Mouse (Mus musculus) frontal cortex, postnatal 14 days (tissue): Measurements from ENCODE around the gene Znfx1.
A peak's percentile ranks its signal among the peaks of the same experiment; 100 is the strongest.

Experiments
- DNase-seq, 2 experiments: peaks; one replicate each; pipeline ENCODE4 v3.0.0; 2022; ENCODE audit warnings: low spot score in 2 of 2

Gene Znfx1

DNA sequence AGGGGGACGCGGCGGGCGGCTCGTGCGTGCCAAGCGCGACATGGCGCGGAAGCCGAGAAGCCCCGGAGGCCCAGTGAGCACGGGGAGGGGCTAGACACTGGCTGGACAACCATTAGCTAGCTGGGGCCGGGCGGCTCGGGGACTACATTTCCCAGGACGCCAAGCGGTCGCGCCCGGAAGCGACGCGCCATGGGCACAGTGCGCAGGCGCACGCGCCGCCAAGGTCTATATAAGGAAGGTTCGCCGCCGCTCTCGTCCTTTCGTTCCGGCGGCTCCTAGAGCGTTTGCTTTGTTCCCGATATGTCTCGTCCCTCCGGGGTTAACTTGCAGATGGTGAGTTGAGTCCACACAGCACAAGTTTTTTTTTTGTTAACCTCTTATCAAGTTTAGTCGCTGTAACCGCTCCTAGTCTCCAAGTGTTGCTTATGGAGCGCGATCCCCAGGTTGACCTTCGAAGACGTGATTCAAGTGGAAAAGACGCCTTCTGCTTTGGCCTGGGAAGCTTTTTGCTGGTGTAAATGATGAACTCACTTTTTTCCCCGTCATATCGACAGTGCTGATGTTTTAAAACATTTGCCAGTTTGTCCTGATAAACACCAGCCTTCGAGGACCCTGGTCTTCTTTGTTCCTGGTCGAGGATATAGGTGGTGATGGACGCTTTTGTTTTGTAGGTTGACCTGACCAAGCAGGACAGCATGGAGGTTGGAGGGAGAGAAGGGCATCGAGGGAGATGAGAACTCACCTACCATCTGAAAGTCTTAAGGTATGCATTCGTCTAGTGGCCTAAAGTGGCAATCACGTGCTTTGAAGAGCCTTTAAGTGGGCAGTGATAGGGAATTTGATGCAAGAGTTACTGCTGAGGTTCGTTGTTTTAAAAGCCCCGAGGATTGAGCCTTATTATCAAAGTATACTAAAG is at the start of gene Znfx1:
Gene Znfx1 (minus strand): TSS at position 51 of the 916 bp plus-strand sequence.
- DNase-seq = peak; percentile 93 to 97

DNA sequence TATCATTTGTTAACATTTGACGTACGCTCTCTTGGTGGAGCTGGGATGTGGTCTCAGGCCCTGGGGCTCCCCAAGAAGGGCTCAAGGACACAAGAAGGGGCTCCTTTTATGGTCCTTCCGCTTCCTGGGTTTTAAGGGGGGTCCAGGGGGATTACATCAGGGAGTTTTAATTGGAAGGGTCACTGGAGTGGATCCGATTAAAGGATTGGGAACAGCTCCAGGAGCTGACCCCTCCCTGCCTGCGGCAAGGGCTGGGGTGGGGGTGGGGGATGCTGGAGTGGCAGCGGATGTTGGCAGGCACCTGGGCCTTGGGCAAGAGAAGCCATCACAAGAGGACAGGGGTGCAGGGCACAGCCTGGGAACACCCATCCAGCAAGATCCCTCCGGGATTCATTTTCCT is 49.4 kb upstream of the Znfx1 start:
- no peak for DNase-seq

DNA sequence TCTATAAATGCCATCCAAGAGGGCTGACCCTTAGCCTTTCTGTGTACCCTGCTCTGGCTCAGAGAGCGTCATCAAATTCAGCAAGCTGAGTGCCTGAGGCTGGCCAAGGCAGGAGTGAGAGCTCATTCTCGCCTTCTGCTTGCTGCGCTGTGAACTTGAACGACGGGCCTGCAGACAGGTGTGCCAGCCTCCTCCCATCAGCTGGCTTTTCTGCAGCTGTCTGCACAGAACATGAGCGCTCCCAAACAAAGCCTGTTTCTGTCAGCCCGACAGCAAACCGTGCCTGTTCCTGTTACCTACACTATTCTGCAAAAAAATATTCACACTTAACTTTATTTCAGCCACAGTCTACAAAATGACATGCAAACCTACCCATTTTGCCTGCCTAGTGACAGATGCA is 46.7 kb upstream of the Znfx1 start:
- no peak for DNase-seq

DNA sequence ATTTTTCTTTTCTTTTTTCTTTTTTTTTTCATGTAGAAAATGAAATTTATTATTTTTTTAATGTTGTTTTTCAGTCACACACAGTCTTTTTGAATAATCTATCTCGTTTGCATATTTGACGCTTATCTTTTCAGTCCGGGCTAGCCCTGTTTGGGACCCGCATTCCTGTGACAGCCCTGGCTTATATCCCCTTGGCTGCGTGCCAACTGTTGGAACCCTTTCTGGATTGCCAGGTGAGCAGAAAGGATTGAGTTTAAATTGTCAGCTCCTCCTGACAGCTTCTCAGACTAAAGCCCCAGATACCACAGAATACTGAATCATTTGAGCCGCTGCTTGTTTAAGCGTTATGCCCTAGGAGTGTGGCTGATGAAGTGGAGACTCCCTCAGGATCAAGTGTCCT is 40.7 kb upstream of the Znfx1 start:
- DNase-seq = no peak

DNA sequence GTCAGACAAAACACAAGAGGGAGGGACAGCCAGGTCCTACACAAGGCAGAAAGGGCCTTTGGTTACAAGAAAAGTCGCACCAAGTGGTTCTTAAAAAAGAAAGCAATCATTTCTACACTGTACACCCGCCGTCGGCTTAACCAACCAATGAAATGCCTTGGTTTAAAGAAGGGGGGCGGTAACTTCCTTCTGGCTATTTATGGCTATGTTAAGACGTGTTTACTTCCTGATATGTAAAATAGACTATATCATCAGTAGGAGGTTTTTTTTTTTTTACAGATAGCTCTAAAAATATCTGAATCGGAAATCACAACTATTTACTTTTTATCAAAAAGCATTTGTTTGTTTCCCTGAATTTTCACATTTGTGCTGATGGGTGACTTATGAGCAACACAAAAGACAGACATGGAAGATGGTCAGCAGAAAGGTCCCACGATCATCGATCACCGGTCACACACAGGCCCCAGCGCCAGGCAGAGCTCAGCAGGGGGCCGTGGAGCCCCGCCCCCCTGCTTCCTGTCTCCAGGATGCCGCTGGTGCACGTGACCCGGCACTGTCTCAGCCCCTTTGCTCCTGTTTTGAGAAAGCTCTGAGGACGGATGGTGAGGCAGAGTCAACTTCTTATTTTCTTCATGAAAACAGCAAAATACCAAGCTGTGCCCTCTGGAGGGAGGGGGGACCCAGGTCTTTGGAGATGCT is 39.1 kb upstream of the Znfx1 start:
- DNase-seq = no peak

DNA sequence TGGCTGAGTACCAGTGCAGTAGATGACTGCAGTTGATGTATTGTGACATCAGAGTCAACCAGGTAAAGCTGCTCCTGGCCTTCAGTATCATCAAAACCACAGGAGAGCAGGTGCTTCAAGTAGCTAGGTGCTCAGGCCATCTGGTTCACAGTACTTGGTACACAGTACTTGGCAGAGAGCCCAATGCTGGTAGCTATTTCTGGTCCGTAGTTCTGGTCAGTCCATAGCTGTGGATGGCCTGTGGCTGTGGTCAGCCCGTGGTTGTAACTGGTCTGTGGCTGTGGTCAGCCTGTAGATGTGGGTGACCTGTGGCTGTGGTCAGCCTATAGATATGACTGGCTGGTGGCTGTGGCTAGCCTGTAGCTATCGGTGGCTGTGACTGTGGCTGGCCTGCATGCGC is 31.9 kb upstream of the Znfx1 start:
- DNase-seq = no peak

DNA sequence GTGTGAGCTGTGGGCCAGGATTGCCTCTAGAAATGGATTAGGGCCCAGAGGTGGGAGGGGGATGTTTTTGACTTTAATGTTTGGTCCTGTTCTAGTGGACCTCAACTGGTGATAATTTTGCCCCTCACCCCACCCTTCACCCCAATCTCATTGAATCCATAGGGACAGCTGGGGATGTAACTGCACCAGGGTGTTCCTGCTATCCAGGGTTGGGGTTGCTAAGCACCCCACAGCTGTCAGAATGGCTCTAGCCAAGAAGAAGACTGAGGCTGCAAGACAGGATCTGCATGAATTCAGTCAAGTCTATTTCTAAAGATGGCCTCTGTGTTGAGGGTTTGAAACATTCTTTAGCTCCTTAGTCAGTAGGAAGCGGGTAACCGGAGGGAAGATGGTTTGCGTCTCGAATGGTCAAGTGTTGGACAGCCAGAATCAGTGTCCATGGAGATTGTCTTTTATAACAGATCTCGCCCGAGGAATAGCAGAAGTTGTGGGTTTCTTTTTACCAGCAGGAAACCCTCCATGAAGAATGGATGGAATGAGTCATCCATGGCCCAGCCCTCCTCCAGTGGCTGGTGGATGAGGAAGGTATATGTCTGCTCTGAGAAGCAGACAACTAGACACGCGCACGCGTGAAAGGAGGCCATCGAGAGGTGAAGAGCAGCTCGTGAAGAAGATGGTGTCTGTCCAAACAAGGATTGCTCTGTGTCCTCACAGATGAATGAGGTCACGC is 30.5 kb upstream of the Znfx1 start:
- DNase-seq = no peak

DNA sequence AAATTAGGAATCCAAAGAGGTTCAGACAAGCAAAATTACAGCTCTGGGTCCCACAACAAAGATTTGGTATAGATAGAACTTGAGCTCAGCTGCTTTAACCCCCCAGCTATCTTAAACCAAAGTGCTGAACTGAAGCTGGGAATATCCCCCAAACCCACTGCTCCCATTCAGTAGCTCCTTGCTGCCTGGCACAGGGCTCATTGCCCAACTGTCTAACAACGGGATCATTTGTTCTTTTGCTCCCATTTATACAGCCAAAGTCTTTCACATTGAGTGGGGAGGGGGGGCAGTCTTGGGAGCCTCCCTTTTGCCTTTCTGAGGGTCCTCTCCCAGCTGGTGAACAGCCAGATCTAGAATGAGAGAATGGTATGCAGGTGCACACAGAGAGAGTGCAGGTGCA is 27.5 kb upstream of the Znfx1 start:
- DNase-seq = no peak

DNA sequence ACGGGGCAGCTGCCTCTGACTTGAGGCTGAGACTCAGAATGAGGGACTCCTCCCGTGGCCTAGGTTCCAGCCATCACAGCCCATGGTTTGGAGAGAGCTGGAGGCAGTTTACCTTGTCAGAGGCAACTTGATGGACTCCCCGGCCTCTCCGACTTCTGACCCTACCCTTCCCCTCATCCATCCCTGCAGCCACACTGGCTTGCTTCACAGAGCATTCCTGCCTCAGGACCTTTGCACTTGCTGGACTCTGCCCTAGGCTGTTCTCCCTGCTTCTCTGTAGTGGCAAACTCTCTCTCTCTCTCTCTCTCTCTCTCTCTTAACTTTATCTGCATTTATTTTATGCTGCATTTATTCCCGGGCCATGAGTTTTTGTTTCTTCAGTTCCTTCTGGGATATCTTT is 24.0 kb upstream of the Znfx1 start:
- no peak for DNase-seq

DNA sequence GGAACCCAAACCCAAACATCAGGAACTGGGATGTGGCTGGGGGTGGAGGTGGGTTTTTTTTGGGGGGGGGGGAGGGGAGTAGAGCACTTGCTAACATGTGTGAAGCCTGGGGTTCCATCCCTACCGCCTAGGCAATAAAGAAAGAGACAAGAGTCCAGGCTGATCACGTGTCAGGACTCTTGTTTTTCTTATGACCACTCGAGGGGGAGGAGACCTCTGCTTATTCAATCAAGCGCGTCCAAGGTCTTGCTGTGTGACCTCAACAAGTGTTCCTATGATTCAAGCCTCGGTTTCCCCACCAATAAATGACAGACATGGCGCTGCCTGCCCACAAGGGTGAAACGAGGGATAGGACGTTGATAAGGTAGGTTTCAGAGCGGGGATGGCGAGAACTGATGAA is 23.3 kb upstream of the Znfx1 start:
- DNase-seq = no peak

DNA sequence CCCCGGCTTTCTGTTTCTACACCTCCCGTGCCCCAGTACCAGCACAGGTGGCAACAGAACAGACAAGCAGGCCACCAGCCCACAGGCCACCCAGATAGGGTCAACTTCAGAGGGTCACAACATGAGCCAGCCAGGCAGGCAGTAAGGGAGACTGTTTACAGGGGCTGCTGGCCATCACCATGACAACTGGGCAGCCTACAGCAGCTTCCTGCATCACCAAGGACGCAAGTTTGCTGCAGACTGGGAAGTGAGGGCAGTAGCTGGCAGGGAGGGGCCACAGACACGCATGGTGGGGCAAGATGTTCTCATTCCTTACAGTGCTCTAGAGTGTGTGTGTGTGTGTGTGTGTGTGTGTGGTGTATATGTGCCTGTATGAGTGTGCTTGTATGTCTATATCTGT is 18.8 kb upstream of the Znfx1 start:
- no peak for DNase-seq

DNA sequence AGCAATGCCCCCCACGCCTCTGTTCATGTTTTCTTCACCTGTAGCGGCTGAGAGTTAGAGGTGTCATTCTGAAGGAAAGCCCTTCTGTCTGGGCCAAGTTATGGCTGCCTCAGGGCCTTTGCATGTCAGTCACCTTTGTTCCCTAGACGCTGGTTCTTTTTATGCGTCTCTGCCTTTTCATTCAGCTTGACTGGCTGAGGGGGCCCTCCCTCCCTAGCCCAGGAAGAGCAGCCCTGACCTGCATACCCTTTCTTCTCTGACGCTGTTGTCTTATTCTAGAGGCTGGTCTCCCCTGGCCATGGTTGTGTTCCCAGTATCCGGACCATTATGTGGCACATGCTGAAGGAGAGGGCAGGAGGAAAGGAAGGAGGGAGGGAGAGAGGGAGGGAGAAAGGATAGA is 18.3 kb upstream of the Znfx1 start:
- no peak for DNase-seq

DNA sequence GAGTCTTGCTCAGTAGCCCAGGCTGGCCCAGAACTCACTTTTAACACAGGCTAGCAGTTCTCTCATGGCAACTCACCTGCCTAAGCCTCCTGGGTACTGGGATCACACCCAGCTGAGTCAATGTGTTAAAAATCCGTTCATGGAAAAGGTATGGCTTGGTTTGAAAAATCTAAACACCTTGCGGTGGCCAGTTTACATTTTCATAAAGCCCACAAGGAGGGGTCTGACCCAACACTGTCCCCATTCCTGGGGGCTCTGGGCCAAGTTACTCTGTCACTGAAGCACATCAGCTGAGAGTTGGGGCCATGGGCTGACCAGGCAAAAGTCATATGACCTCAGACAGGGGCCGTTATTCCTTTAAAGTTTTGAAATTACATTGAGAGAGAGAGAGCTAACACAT is 17.6 kb upstream of the Znfx1 start:
- no peak for DNase-seq

DNA sequence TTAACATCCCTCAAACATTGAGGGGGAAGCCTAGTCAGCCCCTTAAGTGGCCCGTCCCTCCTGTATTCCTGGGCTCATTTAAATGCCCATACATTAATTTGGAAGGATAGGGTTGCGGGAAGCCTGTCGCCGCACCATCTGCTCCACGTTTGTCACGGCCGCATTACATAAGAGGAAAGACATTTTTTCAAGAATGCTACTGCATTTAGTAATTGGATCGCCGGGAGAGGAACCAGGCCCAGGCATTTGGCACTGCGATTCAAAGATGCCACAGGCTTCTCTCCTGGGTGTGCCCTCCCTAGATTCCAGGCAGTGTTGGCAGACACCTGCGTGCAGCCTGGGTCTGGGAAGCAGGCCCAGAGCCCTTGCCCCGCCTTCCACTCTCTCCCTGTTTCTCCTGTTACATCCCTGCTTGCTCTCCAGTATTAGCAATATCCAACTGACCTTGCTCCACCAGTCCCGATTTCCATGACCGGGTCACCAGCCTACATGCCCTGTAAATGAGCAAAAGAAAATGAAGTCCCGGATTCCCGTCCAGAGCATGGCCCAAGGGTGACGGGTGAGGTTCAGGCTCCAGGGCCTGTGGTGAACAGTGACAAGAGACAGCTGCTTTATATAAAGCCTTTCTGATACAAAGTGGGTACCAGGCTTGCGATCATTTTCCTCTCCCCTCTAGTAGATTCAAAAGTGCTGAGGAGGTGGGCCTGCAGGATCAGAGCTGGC is 16.9 kb upstream of the Znfx1 start:
- DNase-seq = peak; percentile 57 to 70

DNA sequence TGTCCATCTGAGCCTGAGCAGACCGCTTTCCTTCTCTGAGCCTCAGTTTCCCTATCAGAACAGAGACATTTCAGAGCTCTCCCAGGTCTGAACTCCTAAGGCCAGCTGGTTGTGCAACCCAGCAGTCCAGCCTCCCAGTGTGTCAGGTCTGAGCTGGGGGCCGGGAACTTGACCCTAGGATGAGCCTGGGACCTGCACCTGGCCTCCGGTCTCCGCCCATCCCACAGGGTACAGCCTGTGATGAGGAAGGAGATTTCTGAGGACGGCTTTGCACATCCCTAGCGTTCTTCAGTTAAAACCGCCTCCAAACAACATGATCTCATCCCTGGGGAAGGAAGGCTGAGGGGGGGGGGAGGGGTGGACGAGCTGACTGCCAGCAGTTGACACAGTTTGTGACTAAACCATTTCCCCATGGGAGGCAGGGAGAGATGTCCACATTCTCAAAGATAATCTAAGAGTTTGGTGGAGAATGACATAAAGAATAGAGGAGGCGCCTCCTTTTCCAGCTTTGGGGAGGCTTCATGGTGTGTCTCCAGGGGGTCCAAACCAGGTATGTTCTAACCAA is 16.2 kb upstream of the Znfx1 start:
- no peak for DNase-seq

DNA sequence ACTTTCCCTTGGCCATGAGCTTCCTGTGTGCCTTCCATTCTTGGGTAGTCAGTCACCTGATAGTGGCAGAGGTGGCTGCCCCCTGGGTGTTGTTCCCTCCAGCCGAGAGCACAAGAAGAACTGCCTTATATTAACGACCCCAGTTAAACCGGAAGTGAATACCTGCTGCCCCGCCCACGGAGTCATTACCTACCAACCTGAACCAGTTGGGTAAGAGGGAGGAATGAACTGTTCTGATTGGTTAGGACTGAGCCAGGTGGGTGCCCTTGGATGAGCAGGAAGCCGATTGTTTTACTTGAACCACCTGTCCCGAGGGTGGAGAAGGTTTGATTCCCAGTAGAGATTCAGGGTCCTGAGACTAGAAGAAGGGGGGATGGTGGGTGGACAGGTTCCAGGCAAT is 15.7 kb upstream of the Znfx1 start:
- DNase-seq = no peak

DNA sequence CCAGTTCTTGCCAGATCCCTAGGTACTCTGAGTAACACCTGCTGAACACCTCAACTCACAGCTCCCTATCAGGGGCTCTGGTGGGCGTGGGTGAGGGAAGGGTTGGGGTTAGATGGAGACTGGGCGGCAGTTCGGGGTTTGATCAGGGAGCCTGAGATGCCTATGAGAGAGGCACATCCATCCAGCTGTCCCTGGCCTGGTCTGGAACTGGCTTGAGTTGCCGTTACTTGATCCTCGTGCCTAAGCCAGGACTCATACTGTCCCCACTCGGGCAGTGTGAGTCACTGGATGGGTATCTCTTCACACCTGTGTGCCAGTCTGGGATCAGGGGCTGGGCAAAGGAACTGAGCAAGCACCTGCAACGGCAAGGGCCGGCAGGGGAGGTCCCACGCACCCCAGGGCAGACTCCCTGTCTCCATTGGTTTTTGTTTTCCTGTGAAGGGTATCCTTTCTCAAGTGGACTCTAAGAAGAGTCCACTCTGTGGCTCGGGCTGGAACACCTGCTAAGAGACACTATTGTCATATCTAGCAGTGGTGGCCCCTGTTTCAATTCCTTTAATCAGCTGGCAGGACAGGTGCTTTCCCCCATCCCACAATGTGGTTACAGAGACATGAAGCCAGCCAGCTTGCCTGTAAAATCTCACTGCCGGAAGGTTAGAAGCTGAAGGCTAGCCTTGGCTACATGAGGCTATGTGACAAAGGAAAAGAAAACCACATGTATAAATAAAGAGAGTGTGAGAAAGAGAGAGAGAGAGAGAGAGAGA is 14.6 kb upstream of the Znfx1 start:
- DNase-seq = no peak

DNA sequence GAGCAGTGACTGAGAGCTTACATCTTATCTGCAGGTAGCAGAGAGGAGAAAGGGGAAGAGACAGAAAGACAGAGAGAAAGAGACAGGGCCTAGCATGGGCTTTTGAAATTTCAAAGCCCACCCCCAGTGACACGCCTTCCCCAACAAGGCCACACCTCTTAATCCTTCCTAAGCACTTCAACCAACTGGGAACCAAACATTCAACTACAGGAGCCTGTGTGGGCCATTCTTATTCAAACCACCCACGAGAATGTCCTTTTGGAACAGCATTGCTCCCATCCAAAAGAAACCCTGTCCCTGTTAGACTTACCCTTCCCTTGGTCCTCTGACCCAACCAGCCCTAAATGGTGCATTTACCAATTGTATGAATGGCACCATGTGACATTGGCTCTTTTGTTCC is 13.9 kb upstream of the Znfx1 start:
- DNase-seq = no peak

DNA sequence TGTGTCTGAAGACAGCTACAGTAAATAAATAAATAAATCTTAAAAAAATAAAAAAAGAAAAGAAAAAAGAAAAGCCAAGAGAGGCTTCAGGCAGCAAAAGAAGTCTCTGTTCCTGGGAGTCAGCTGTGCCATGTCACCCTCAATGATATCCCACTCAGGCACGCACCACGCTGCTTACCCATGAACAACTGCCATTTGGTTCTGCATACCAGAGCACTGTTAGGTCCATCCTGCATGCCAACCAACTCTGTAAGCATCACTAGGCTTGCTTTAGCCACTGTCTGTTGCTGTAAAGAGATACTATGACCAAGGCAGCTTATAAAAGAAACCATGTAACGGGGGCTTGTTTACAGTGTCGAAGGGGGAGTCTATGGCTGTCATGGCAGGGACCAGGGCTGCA is 13.5 kb upstream of the Znfx1 start:
- no peak for DNase-seq

DNA sequence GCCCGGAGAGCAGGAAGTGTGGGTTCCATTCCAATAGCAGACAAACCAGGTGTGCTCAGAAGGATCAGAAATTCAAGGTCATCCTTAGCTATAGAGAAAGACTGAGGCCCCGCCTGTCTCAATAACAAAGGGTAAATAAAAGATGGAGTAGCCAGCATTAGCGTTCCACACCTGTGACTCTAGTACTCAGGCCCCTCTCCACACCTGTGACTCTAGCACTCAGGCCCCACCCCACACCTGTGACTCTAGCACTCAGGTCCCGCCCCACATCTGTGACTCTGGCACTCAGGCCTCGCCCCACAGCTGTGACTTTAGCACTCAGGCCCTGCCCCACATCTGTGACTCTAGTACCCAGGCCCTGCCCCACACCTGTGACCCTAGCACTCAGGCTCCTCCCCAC is 11.8 kb upstream of the Znfx1 start:
- no peak for DNase-seq
